Mouse (Mus musculus) embryonic fibroblast, embryonic 13.5 days (primary cell): Measurements from ENCODE around the gene Npr1.

ENCODE experiments used
- CTCF ChIP-seq: IDR thresholded peaks from 2 replicates; pipeline ENCODE4 v1.5.1; 2011; ENCODE audit warnings: mild to moderate bottlenecking, control low read depth, low read length, moderate library complexity, borderline replicate concordance; ENCODE audit not compliant: insufficient read depth
- POLR2A ChIP-seq: IDR thresholded peaks from 2 replicates; pipeline ENCODE4 v1.6.1; 2011; ENCODE audit warnings: low read depth, mild to moderate bottlenecking, control low read depth, low read length, moderate library complexity

- no peak for TF ChIP-seq CTCF
- no peak for TF ChIP-seq POLR2A
These were observed 59.3 kb downstream of the Npr1 start for GRCm38 (mm10) chr3:90406414-90406813.
